Mouse (Mus musculus) cerebellum, postnatal 25 days (tissue): ENCODE measurements around the gene Cox10.
"Not testable (repeated sequence)": the region's sequence is repeated elsewhere in the genome, so short reads cannot be mapped to it uniquely, and the experiment has no call there.

Source experiments
- DNase-seq, 2 experiments: peaks; one replicate each; pipeline ENCODE4 v3.0.0; 2021; ENCODE audit warnings: mixed read lengths in 2 of 2

Cox10 gene

DNA sequence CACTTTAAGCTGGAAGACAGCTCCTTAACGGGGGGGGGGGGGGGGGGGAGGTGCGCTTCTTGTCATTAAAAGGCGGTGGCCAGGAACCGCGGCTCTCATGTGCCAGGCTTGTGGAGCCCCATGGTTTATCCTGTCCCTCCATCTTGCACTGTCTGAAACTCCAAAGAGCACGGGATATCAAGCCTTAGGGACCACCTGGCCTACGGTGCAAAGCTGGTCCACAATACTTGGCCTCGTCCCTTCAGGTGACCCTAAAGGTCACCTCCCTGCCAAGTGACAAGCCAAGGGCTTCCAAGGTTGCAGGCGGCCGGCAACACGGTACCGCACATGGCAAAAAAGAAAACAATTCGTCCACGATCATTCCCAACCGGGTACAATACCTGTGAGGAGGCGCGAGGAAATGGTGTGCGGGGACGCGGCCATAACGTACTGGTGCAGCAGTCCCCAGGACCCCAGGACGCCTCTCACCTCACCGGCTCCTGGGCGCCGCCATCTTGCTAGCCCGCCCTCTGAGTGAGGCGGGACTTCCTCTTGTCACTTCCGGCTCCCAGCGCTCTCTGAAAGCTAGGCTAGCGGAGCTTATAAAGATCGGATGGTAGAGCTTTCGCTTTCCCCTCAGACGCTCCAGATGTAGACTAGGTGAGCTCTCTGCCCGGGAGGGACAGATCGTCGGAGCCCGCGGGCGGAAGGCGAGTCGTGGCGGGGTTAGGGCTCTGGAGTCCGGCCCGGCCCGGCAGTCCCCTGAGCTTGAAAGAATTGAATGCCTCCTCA lies at the start of gene Cox10:
Gene Cox10, minus strand, starts transcription at position 513 of the 771 bp plus-strand sequence.
- DNase-seq: peak; percentile 91 to 92

DNA sequence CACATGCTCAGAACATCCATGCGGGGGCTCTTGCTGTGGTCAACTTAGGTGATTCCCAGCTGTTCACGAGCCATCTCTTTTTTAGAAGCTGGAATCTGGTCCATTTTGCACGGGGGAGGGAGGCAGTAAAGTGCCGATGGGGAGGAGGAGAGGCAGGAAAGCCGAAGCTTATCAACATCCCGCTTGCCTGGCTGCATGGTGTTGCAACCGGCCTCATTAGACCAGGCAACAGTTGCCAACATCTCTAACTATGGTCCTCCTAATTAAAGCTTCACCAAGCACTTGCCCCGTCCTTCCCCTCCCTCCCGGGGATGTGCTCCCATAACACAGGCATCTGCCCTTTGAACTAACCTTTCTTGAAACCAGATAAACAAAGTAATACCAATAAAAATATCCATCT lies 48.7 kb upstream of the Cox10 start:
- no peak for DNase-seq

DNA sequence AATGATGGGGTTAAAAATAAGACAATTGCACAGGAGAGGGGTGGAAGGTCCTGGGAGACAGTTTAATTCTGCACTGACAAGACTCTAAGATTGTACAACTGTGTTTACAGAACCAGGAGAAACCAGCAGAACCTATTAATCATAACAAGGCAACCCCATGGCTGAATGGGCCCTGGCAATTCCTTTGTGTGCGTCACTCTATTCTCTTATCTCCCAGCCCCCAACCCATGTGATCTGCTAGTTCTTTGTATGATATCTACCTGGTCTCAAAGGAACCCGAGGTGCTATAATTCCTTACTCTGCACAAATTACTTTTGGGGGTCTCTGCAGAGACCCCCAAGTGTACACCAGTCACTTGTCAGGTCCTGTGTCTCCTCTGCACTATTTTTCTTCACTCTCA lies 46.2 kb upstream of the Cox10 start:
- no peak for DNase-seq

DNA sequence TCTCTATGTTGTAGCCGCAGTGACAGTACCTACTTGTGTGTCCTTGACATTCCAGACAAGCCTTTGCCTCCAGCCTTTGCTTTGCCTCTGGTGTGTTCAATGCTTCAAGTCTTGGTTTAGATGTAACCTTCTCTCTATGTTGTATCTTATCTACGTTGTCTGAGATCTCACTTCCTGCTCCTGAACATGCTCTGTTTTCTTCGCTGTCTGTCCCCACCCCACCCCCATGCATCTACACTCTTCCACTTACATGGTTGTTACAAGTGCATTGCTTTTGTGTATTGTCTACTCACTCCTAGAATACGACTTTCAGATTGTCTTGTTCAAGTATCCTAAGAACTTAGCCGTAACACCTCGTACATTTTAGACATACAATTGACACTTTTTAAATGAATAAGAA lies 43.9 kb upstream of the Cox10 start:
- DNase-seq: not testable (repeated sequence)

DNA sequence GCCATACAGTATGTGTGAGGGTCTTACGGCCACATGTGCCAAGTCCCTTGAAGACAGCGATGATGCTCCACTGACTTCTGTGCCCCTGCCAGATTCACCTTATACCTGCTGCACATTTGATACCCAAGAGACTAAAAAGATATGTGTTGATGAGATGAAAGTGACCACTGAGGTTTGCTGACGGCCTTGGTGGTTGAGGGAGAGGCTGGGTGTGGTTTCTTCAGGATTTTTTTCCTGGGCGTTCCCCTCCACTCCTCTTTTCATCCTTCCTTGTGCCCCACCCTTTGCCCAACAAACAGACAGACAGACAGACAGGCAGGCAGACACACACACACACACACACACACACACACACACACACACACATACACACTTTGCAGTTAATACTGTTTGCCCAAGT lies 37.4 kb upstream of the Cox10 start:
- DNase-seq: no peak

DNA sequence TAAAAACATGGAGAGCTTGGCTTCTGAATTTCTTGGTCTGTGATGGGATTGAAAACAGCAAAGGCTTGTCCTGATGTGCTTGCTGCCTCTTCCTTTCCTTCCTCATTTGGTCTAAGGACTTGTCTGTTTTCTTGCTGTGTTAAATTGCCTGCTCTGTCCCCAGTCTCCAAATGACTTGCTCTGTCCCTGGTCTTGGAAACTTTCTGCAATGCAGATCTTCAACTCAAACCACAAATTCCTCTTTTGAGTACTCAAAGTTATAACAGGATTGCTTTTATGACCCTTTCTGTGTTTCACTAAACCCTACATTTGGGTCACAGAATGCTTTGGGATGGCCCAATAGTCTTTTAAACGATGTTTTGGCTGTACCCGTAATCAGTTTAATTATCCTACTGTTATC lies 36.6 kb upstream of the Cox10 start:
- DNase-seq: no peak

DNA sequence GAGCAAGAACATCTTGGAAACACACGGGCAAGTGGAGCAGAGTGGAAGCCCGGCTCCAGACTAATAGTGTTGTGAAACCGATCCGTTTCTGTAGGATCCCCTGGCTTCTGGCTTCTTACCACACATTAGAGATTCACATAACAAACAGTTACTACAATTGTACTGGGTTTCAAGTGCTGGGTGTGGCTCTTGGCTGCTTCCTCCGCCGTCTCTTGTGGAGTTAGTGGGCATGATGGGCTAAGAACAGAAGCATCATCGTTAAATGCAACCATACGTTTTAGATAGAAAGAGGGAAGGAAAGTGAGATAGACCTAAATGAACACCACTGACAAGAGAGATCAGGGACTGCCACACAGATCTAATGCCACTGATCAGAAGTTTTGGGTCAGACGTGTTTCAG lies 35.8 kb upstream of the Cox10 start:
- DNase-seq: no peak

DNA sequence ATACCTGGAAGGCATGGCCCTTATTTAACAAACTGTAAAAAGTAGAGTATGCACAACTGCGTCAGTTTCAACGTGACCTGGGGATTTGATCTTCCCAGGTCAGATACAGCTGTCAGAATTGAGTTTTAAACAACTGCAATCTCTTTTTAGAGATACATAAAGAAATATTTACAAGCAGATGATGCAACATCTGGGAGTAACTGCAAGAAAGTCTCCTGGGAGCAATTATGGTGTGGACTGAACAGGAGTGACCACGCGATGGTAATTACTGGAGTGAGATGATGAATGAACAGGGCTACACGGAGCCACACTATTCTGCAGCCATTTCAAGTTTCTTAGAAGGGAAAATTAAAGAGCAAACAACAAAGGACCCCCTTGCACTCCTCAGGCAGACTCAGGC lies 20.8 kb upstream of the Cox10 start:
- DNase-seq: no peak

DNA sequence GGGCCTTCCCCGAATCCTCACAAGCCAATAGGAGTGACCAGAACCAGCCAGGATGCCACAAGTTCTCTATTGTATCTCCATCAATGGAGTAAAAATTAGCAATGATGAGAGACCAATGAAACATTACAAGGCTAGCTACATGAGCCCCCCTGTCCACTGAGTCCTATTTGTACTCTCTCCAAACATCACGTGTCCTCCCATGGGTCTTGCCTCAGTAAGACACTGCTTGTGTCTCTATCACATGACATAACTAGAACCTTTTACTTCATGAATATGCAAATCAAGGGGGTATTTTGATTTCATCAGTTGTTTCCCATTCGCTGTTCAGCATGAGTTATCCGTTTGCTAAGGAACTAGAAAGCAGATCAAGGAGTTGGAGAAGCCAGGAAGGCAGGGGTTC lies 13.8 kb upstream of the Cox10 start:
- DNase-seq: no peak

DNA sequence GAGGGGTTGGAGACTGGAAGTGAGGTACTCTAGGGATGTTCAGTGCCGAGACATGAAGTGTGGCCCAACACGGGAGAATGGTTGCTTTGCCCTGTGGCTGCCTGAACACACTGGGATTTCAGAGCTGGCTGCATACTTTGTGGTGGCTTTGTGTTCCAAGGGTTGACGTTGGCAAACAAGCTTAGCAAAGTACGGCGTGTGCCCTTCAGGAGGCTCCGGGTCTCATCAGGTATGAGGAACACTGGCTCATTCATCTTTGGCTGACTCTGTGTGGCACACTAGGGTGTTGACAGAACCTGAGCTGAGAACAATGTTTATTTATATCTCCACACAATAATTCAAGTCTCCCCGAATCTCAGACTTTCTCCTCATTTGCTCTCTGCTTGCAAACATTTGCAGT lies 11.9 kb upstream of the Cox10 start:
- DNase-seq: no peak

DNA sequence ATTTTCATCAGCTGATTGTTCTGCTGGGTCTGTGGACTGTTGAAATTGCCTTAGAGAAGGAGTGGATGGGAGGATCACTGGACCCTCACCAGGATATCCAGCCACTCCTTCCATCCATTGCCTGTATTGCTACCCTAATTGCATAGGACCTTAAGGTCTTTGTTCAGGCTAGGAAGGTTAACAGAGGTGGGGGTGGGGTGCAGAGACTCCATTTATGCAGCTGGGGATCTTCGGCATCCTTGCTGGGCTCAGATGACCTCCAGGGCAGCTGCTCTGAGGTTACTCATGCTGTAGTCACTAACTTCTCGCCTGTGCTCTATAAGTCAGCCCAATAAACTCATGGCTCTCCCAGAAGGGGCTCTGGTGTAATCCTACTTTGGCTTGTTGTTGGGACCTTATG lies 10.4 kb upstream of the Cox10 start:
- DNase-seq: no peak

DNA sequence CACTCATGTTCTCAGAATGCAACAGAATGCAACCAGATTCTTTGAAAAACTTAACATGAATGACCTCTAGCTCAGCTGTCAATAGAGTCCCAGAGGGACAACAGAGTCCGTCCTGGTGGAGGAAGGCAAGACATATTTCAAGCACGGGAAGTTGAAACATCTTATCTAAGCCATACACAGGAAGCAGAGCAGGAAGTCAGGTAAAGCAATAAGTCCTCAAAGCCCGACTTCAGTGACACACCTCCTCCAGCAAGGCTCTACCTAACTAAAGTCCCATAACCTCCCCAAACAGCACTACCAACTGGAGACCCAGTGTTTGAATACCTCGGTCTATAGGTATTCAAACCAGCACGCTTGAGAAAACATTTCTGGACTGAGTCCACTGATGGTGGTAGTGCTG lies 6.6 kb upstream of the Cox10 start:
- DNase-seq: no peak

DNA sequence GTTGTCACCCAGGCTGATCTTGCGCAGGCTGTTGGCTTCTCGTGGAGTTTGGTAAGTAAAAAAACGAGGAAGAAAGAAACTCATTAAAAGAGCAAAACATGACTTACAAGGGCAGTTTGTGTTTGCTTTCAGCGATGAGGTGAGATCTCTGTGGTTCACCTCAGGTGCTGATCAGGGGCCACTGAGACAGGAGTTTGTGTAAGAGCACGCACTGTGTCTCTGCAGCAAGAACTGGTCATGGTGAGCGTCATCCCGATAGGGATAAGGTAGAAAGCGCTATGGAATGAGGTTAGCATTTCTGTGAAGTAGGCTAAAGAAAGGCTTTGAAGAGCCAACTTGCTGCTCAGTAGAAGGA lies 436 bp upstream of the Cox10 start:
- no peak for DNase-seq

DNA sequence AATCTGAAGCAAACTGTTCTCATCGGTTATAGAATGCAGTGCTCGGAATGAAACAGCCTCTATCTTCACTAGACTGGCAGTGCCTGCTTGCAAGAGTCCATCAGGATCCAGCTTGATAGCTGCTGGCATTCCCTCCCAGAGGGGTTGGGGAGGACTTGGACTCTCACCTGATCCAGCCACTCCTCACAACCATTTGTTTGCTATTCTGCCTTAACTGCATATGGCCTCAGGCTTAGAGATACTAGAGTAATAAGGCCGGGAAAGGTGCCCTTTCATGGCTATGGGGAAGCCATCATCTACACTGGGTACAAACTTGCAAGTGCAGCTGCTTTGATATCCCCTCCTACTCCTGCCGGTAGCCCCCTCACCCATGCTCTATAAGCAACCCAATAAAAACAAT lies 3.1 kb downstream of the Cox10 start:
- DNase-seq: no peak

DNA sequence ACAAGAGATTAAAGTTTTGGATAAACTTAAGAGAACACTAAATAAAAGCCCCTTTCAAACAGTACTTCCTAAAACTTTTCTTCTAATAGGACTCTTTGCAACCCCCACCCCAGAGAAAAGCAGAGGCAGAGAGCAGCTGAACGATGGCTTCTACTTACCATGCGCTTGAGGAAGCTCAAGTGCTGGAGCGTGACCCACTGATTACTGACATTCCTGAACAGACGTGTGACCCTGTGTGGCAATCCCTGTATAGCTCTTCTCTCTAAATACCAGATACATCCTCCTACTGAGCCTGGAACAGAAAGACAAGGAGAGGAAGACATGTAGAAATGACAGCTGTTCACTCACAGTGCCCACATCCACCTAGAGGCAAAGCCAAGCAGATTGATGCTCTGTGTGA lies 5.9 kb downstream of the Cox10 start:
- no peak for DNase-seq

DNA sequence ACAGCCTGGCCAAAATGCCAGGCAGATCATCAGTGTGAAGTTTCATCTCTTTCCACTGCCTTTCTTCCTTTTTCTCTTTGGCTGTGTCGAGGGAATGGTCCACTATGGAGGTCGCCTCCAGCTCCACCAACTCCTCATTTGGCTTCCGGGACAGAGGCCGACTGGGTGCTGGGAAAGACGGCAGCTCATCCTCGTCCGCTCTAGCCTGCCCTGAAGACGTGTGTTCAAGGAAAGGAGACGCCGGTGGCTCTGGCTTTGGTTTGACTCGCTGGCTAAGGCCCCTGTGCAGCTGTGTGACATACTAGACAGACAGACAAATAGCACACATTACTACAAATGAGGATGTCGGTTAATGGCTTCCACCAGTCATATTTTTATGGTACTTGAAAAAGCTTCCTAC lies 7.7 kb downstream of the Cox10 start:
- DNase-seq: no peak

DNA sequence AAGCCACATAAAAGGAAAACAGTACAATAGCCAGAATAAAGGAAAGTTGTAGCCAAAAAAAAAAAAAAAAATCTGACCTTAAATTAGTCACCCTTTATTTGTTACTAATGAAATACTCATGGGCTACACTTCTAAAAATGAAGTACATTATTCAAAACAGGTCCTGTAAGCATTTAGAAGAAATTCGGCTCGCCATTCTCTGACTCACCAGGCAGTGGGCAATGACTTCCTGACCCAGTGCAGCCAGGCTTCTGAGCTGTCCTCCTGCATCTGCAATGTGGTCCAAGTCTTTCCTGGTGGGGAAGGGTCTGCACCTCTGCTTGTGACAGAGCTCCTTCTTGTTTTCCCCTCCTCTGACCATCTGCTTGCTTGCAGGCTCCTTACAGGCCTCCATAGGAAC lies 13.3 kb downstream of the Cox10 start:
- DNase-seq: no peak

DNA sequence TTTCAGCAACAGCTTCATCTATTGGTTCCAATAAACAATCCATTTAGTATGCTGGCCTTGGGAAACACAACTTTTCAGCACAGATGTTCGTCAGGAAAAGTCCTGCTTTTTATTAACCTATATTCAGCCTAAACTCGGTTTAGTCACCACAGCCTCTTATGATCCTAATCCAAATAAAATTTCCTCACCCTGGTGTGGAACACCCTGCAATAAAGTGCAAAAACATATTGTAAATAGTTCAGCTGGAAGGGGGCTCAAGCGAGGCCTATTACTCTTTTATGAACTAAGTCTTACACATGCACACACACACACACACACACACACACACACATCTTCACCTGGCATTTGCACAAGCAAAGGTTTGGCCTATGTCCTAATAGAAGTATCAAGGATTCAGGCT lies 16.1 kb downstream of the Cox10 start:
- no peak for DNase-seq

DNA sequence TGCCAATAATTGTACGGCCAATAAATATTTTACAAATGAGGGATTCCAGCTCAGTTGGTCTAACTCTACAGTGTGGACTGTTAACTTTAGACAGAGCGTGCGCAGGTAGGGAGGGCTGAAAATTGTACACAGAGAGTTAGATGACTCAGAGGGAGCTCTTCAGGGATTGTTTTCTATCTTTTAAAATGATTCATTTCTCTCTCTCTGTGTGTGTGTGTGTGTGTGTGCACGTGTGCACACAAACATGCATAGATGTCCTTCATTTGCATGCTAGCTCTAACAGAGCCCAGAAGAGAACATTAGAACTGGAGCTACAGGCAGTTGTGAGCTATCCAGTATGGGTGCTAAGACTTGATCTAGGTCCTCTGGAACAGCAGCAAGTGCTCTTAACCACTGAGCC lies 17.0 kb downstream of the Cox10 start:
- no peak for DNase-seq

DNA sequence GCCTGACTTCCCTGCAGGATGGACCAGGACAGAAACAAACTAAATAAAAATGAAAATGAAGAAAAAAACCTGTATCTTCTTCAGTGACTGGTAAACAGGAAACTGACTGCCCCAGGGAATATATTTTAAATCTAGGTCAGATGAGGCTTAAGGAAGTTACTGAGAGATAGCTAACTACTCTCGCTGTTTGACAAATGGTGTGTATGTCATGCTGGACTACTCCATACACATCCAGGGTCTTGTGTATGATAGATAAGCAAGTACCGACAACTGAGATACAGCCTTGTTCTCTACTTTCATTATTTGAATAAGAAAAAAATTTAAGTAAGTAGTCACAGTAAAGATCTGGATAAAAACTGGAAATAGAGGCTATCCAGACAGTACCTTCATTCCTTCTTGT lies 20.0 kb downstream of the Cox10 start:
- DNase-seq: no peak

DNA sequence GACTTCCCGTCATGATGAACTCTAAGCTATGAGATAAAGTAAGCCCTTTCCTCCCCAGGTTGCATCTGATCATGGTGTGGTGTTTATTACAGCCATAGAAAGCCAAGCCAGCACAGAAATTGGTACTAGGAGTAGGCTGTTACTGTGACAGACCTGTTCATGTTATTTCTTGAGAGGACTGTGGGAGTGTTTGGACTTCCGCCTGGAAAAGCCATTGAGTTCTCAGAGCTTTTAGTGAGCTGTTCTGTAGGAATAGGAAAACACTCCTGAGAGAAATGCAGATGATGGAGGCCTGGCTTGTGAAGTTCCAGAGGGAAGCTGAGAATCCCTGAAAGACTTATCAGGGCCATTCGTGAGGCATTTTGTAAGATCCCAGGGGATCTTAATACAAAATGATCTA lies 20.8 kb downstream of the Cox10 start:
- no peak for DNase-seq

DNA sequence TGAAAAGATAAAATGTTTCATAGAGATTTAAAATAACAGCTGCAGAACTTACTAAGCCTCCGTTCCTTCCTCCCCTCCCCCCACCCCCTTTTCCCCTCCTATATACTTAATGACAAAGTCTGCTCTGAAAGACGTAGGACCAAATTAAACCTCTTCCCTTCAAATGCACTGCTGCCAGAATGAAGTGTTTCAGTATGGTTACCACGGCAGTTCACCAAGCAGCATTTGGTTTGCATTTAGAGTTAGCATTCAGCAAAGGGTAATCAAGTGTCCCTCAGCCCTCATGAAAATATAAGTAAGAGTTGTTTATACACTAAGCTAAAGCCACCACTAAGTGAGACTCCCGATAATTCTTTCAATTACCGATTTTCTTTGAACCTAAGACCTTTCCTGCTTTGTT lies 25.9 kb downstream of the Cox10 start:
- no peak for DNase-seq

DNA sequence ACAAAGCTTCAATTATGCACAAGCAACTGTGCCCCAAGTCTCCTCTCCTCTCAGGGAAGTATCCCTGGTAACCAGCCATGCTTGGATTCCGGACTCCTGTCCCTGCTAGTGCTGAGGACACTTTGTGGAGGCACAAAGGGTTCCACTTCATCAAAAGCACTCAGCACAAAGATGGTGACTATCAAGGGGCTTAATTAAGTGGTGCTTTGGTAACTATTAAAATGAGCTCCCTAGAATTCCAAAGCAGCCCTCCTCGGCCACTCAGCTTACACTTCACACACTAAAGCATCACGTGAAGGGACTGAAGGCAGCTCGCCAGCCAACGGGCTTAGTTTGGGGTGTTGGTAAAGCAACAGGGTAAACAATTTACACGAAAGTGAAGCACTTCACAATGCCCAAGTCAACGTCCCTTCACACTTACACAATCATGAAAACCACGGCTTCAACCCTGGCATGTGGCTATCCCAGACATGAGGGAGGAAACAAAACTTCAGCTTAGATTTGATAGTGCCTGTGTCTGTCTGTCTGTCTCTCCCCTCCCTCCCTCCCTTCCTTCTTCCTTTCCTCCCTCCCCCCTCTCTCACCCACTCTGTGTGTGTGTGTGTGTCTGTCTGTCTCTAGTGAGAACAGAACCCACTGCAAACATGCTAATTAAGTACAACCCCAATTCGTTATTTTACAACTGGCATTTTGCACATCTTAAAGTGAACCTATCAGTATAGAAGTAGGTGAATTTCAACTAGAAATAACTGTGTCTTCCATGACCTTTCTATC lies 27.9 kb downstream of the Cox10 start:
- no peak for DNase-seq

DNA sequence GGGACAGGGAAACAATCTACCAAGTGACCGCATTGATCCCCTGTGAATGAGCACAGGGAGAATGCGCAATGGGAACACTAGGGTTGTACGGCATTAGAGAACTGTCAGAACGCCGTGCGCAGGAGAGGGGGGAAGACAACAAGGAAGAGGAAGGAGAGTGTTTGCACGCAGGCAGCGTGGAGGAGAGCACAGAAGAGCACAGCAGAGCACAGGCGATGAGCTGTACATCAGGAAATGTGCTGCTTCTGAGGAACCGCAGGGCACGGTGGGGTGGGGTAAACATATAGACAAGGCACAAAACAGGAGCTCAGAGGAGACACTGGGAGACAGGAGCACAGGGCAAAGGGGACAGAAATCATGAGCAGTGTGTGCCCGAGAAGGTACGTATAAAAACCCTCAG lies 31.8 kb downstream of the Cox10 start:
- no peak for DNase-seq

DNA sequence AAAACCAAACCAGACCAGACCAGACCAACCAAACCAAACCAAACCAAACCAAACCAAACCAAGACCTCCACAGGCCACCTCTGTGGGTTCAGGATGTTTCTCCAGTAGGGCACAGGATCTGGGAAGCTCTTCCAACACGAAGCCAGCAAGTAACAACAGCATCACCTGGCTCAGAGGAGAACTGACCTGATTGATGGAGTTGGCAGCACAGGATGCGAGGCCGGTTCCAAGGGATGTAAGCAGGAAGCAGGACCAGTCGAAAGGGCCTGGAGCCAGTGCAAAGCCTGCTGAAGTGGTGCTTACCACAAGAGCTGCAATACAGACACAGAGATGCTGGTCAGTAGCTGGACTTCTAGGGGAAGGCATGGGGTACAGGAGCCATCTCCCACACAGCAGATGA lies 34.2 kb downstream of the Cox10 start:
- peak; percentile 35 to 45 for DNase-seq
